14 mouse cellular contexts compared by ENCODE assay signal in the genomic region with DNA sequence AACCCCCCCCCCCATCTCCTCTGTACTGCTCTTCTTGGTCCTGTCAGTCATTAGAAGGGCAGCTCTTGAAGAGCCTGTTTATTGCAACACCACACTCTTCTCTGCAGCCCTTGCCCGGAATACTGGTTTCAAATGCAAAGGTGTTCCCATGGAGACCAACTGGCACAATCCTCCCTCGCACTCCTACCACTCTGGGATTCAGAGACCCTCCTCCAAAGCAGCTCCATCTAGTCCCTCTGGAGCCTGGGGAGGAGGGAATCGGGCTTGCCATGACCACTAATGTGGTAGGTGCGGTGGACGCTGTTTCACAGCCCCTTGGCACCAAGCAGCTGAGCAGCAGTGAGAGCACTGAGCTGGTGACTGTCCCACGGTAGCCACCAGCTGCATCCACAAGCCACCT.
DNase-seq lines count a peak whose midpoint lies in the region; ATAC-seq and TF ChIP-seq lines count a peak whose summit lies in the region.
"Had no signal": no experiment of that assay in that cellular context is flagged by ENCODE, and none has a peak within 500 bp of the region (broad histone marks: within the 10 kb centered on the region; RNA-seq: fewer than 3 reads in every experiment).

No protein-coding gene starts in this region.

- no peak overlapping the region for H3K4me2 ChIP-seq in hindbrain, embryonic 16.5 days (ENCODE audit: low read length)
- no peak overlapping the region for H3K4me2 ChIP-seq in hindbrain, embryonic 13.5 days
- H3K4me2 ChIP-seq: heart, embryonic 13.5 days; limb, embryonic 15.5 days had no signal

- no peaks in the 10 kb centered on the region for H3K9me3 ChIP-seq in hindbrain, embryonic 16.5 days (ENCODE audit: control insufficient read depth, low read length)
- no peaks in the 10 kb centered on the region for H3K9me3 ChIP-seq in hindbrain, embryonic 13.5 days
- no peaks in the 10 kb centered on the region for H3K9me3 ChIP-seq in embryonic facial prominence, embryonic 10.5 days
- H3K9me3 ChIP-seq: heart, embryonic 13.5 days; limb, embryonic 15.5 days had no signal

- WGBS in hindbrain, embryonic 16.5 days: 21% methylated on average over 6 of the region's 6 CpGs
- WGBS in hindbrain, embryonic 13.5 days: 26% methylated on average over 6 of the region's 6 CpGs
- 44% methylated on average over 6 of the region's 6 CpGs for WGBS in embryonic facial prominence, embryonic 10.5 days

- H3K4me3 ChIP-seq in hindbrain, embryonic 16.5 days (ENCODE audit: low read length): no peak overlapping the region
- no peak overlapping the region for H3K4me3 ChIP-seq in hindbrain, embryonic 13.5 days
- H3K4me3 ChIP-seq in testis, adult 2 months (ENCODE audit: control insufficient read depth, low read depth, low read length): peak overlapping the region; percentile 5; the same call in 1 of the 2 replicates
- no peak overlapping the region for H3K4me3 ChIP-seq in embryonic facial prominence, embryonic 10.5 days
- H3K4me3 ChIP-seq: heart, embryonic 13.5 days; limb, embryonic 15.5 days had no signal

- no peaks in the 10 kb centered on the region for H3K4me1 ChIP-seq in hindbrain, embryonic 16.5 days (ENCODE audit: control insufficient read depth, insufficient read depth, low read depth, low read length)
- H3K4me1 ChIP-seq in hindbrain, embryonic 13.5 days (replicated peaks): 0 out of 2 replicates have a peak, but pooled peaks cover 2% of the 10 kb centered on the region
- peaks cover 4% of the 10 kb centered on the region for H3K4me1 ChIP-seq in testis, adult 2 months (ENCODE audit: control insufficient read depth, insufficient read depth, low read length)
- no peaks in the 10 kb centered on the region for H3K4me1 ChIP-seq in embryonic facial prominence, embryonic 10.5 days
- H3K4me1 ChIP-seq: limb, embryonic 15.5 days had no signal

- TF ChIP-seq CTCF in testis, adult 2 months (IDR thresholded peaks at IDR 0.05; ENCODE audit: control insufficient read depth, insufficient read depth, insufficient replicate concordance, low read depth, low read length): no peak

- no peak for TF ChIP-seq POLR2A in testis, adult 2 months (IDR thresholded peaks at IDR 0.05; ENCODE audit: control insufficient read depth, low read depth, low read length)

- intact Hi-C loops in left cerebral cortex, postnatal 25 days (cut with DNase I): no loop called here

- H3K36me3 ChIP-seq in hindbrain, embryonic 16.5 days (ENCODE audit: control insufficient read depth, insufficient read depth, low read length): no peaks in the 10 kb centered on the region
- no peaks in the 10 kb centered on the region for H3K36me3 ChIP-seq in hindbrain, embryonic 13.5 days
- no peaks in the 10 kb centered on the region for H3K36me3 ChIP-seq in testis, adult 2 months (ENCODE audit: control insufficient read depth, insufficient read depth, low read length)
- H3K36me3 ChIP-seq in embryonic facial prominence, embryonic 10.5 days (replicated peaks): no peaks in the 10 kb centered on the region
- H3K36me3 ChIP-seq: heart, embryonic 13.5 days; limb, embryonic 15.5 days had no signal

- H3K27ac ChIP-seq in hindbrain, embryonic 16.5 days (ENCODE audit: low read depth, low read length): no peak overlapping the region
- H3K27ac ChIP-seq in hindbrain, embryonic 13.5 days: no peak overlapping the region
- no peak overlapping the region for H3K27ac ChIP-seq in testis, adult 2 months (ENCODE audit: control insufficient read depth, insufficient read depth, low read depth, low read length)
- H3K27ac ChIP-seq in embryonic facial prominence, embryonic 10.5 days (replicated peaks): no peak overlapping the region
- H3K27ac ChIP-seq: heart, embryonic 13.5 days; limb, embryonic 15.5 days had no signal

- H3K9ac ChIP-seq in hindbrain, embryonic 16.5 days (ENCODE audit: low read depth, low read length): no peak overlapping the region
- no peak overlapping the region for H3K9ac ChIP-seq in hindbrain, embryonic 13.5 days
- H3K9ac ChIP-seq: heart, embryonic 13.5 days; limb, embryonic 15.5 days had no signal

- ATAC-seq in hindbrain, embryonic 16.5 days: peak; percentile 65
- no peak for ATAC-seq in hindbrain, embryonic 13.5 days (ENCODE audit: low FRiP score)
- ATAC-seq: lung, postnatal 0 days had no signal

- H3K27me3 ChIP-seq in hindbrain, embryonic 16.5 days (replicated peaks; ENCODE audit: control insufficient read depth, insufficient read depth, low read length): no peaks in the 10 kb centered on the region
- H3K27me3 ChIP-seq in hindbrain, embryonic 13.5 days: no peaks in the 10 kb centered on the region
- H3K27me3 ChIP-seq in testis, adult 2 months (ENCODE audit: control insufficient read depth, insufficient read depth, low read length): no peaks in the 10 kb centered on the region
- no peaks in the 10 kb centered on the region for H3K27me3 ChIP-seq in embryonic facial prominence, embryonic 10.5 days (replicated peaks; ENCODE audit: low read depth, poor library complexity, severe bottlenecking)
- H3K27me3 ChIP-seq: limb, embryonic 15.5 days had no signal

- no peak for DNase-seq in testis, postnatal 14 days (ENCODE audit: low spot score)
- peak; percentile 61 to 77 for DNase-seq in left cerebral cortex, postnatal 25 days (ENCODE audit: low spot score in 2 of 2)
- DNase-seq in right cerebral cortex, postnatal 4 days: peak; percentile 27
- no peak for DNase-seq in embryonic facial prominence, embryonic 10.5 days (ENCODE audit: low spot score)
- DNase-seq in thymus, postnatal 4 days: no peak
- DNase-seq: cerebellum, postnatal 25 days; kidney, postnatal 25 days; thymus, postnatal 25 days had no signal

Comparison
In these comparisons a context has a peak if more than half of its experiments do, and no peak if none do; other contexts are left out.
1. DNase-seq: peak in left cerebral cortex, postnatal 25 days (2 of 2) and right cerebral cortex, postnatal 4 days (single experiment); none in testis, postnatal 14 days (single experiment), embryonic facial prominence, embryonic 10.5 days (single experiment) and thymus, postnatal 4 days (single experiment).